Mouse (Mus musculus) C2C12 (cell line): ENCODE results near the gene Hmgcll1. TPM values are rescaled to one million over a fixed set of nuclear protein-coding genes. Genes with fewer than 3 reads are reported as not detected.

Experiments used
- H3K27me3 ChIP-seq: one replicate; pipeline ENCODE4 v1.6.1; 2011; ENCODE audit not compliant: control insufficient read depth, insufficient read depth, insufficient read length
- H3K36me3 ChIP-seq: one replicate; pipeline ENCODE4 v1.6.1; 2011; ENCODE audit not compliant: control insufficient read depth, insufficient read depth
- H3K4me3 ChIP-seq: one replicate; pipeline ENCODE4 v1.5.1; 2011; ENCODE audit warnings: mild to moderate bottlenecking, control low read depth; ENCODE audit not compliant: poor library complexity, insufficient read depth, severe bottlenecking
- H3K79me2 ChIP-seq: one replicate; pipeline ENCODE4 v1.6.1; 2011; ENCODE audit not compliant: control insufficient read depth, insufficient read depth
- H3K79me3 ChIP-seq: one replicate; pipeline ENCODE4 v1.6.1; 2011; ENCODE audit warnings: low read depth, control low read depth
- H3ac ChIP-seq: one replicate; pipeline ENCODE3; 2011; ENCODE audit warnings: low read depth; ENCODE audit not compliant: control insufficient read depth, insufficient read length
- CEBPB ChIP-seq: IDR thresholded peaks from one replicate; pipeline ENCODE4 v1.6.1; 2011; ENCODE audit warnings: low read depth, mild to moderate bottlenecking, control low read depth, moderate library complexity
- CTCF ChIP-seq: IDR thresholded peaks from one replicate; pipeline ENCODE4 v1.5.1; 2011; ENCODE audit not compliant: control insufficient read depth, insufficient read depth, insufficient read length
- FOSL1 ChIP-seq: IDR thresholded peaks from one replicate; pipeline ENCODE4 v1.8.0; 2011; ENCODE audit warnings: mild to moderate bottlenecking, low read length; ENCODE audit not compliant: poor library complexity, insufficient read depth, severe bottlenecking
- MAX ChIP-seq: IDR thresholded peaks from one replicate; pipeline ENCODE4 v1.6.1; 2011; ENCODE audit warnings: mild to moderate bottlenecking, control low read depth
- MYOD1 ChIP-seq: IDR thresholded peaks from one replicate; pipeline ENCODE4 v1.6.1; 2011; ENCODE audit warnings: low read depth; ENCODE audit not compliant: control insufficient read depth, insufficient read length
- MYOG ChIP-seq: IDR thresholded peaks from one replicate; pipeline ENCODE4 v1.6.1; 2011; ENCODE audit not compliant: control insufficient read depth, insufficient read length; ENCODE audit errors: extremely low read depth
- USF1 ChIP-seq: IDR thresholded peaks from one replicate; pipeline ENCODE4 v1.6.1; 2011; ENCODE audit warnings: low read depth, mild to moderate bottlenecking, control low read depth, moderate library complexity
- polyA plus RNA-seq: library from polyadenylated mRNA; unstranded; fragments of >200 nt; fragmentation: generic; extraction: Trizol; gene quantifications from one replicate; pipeline ENCODE4 v1.2.1, GENCODE M21; 2012; ENCODE audit warnings: missing spikeins

Hmgcll1 gene
- polyA plus RNA-seq, 1 experiment: 0.29 TPM

DNA sequence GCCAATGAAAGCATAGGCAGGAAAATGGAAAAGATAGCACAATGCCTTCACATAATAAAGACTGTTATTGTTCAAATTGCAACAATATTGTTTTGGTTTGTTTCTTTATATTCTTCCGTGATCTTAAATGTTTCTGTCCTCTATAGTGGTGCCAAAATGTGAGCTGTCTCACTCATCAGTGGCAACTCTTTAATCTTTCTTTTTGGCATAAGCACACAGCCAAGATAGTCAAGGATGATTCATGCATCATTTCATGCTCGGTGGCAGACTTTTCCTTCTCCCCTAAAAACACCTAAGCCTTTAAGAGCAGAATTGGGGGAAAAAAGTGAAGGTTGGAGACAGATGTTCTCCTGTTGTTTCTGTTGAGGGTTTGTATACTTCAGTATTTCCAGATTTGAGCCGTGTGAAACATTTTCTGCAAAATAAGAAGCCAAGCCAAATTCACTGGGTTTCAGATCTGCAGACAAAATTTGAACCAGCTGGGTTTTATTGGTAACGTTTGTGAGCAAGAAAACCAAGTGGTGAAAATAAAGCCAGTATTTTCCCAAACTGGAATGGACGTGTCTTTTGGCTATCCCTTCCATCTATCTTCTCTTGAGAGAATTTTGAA, 158.1 kb downstream of the Hmgcll1 start:
- no peak overlapping the region for H3K4me3 ChIP-seq
- H3ac ChIP-seq: no peak overlapping the region
- no peak for TF ChIP-seq MYOG
- TF ChIP-seq USF1: no peak
- no peak for TF ChIP-seq CTCF
- TF ChIP-seq MAX: no peak
- no peak for TF ChIP-seq FOSL1
- no peak for TF ChIP-seq MYOD1
- no peak for TF ChIP-seq CEBPB
- H3K27me3 ChIP-seq: no peaks in the 10 kb centered on the region
- no peaks in the 10 kb centered on the region for H3K79me2 ChIP-seq
- no peaks in the 10 kb centered on the region for H3K36me3 ChIP-seq
- H3K79me3 ChIP-seq: no peaks in the 10 kb centered on the region

DNA sequence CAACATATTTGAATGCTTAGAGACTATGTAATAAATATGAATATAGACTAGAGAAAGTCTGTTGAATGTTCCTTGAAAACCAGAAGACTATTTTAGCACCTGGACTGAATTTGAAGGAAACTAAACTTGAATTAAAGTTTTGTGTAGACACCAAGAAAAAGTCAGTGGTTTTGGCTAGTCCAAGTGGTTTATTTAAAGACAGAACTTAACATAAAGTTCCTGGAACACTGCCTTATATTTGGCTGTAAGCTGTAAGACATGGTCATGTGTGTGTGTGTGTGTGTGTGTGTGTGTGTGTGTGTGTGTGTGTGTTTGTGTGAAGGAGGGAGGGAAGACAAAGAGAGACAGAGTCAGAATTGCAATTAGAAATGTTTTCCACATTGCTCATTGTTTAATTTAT, 164.6 kb downstream of the Hmgcll1 start:
- TF ChIP-seq MYOD1 (no peak), CEBPB (no peak), FOSL1 (no peak), MYOG (no peak), CTCF (no peak), USF1 (no peak)
- H3K27me3 ChIP-seq: no peaks in the 10 kb centered on the region
- H3K36me3 ChIP-seq: no peaks in the 10 kb centered on the region

More for the DNA sequence above, 164.6 kb downstream of the Hmgcll1 start:
- Histone ChIP-seq H3K4me3 (no peak overlapping the region), H3K79me2 (no peaks in the 10 kb centered on the region), H3K79me3 (no peaks in the 10 kb centered on the region), H3ac (no peak overlapping the region)

Other genes with a start within 250 kb of the Hmgcll1 start
- gene Bmp5, start 239.5 kb upstream of the Hmgcll1 start, polyA plus RNA-seq: 0.05 TPM
- not detected for gene Gfral, start 198.8 kb downstream of the Hmgcll1 start, polyA plus RNA-seq